ENCODE assay signal across 31 mouse cellular contexts in genomic region chrX:53757736-53758135, GRCm38 (mm10). TPM values are rescaled to one million over a fixed set of nuclear protein-coding genes. Genes with fewer than 3 reads are reported as not detected.
"Had no signal": no experiment of that assay in that cellular context is flagged by ENCODE, and none has a peak within 500 bp of the region (broad histone marks: within the 10 kb centered on the region; RNA-seq: fewer than 3 reads in every experiment).

Gene 1700013H16Rik (minus strand): TSS chrX:53757831.

- H3K4me2 ChIP-seq: heart, embryonic 11.5 days; heart, embryonic 13.5 days; heart, embryonic 15.5 days; hindbrain, embryonic 13.5 days; intestine, embryonic 15.5 days; kidney, embryonic 15.5 days; limb, embryonic 12.5 days; liver, embryonic 11.5 days; liver, embryonic 13.5 days had no signal

- H3K27ac ChIP-seq: heart, adult 2 months; heart, embryonic 13.5 days; heart, embryonic 15.5 days; hindbrain, embryonic 13.5 days; intestine, embryonic 15.5 days; kidney, embryonic 15.5 days; kidney, postnatal 0 days; layer of hippocampus, adult 2 months; left cerebral cortex, adult 2 months; limb, embryonic 10.5 days; limb, embryonic 12.5 days; liver, embryonic 13.5 days had no signal

- H3K9me3 ChIP-seq: heart, embryonic 15.5 days; hindbrain, embryonic 13.5 days; intestine, embryonic 15.5 days; kidney, embryonic 15.5 days; liver, embryonic 13.5 days had no signal

- H3K9ac ChIP-seq: heart, embryonic 13.5 days; heart, embryonic 15.5 days; hindbrain, embryonic 13.5 days; intestine, embryonic 15.5 days; kidney, embryonic 15.5 days; limb, embryonic 12.5 days; liver, embryonic 13.5 days had no signal

- ATAC-seq: hindbrain, embryonic 16.5 days; inflammation-experienced regulatory T-cells, adult 6 months; intestine, embryonic 15.5 days; intestine, postnatal 0 days had no signal

- H3K4me1 ChIP-seq: heart, embryonic 13.5 days; heart, embryonic 15.5 days; hindbrain, embryonic 13.5 days; intestine, embryonic 15.5 days; kidney, embryonic 15.5 days; limb, embryonic 10.5 days; limb, embryonic 12.5 days; liver, embryonic 13.5 days had no signal

- H3K36me3 ChIP-seq: heart, embryonic 13.5 days; heart, embryonic 15.5 days; hindbrain, embryonic 13.5 days; intestine, embryonic 15.5 days; kidney, embryonic 15.5 days; limb, embryonic 10.5 days; limb, embryonic 12.5 days; liver, embryonic 13.5 days had no signal

- H3K27me3 ChIP-seq: heart, embryonic 13.5 days; heart, embryonic 15.5 days; hindbrain, embryonic 13.5 days; intestine, embryonic 15.5 days; kidney, embryonic 15.5 days; limb, embryonic 12.5 days; liver, embryonic 13.5 days had no signal

- DNase-seq: gastrocnemius, postnatal 14 days; gastrocnemius, postnatal 36 days; heart, adult 11 months; heart, adult 2 months; heart, postnatal 14 days; heart, postnatal 36 days; kidney, adult 18-20 months; kidney, adult 9 months; kidney, postnatal 14 days; kidney, postnatal 36 days; liver; liver, embryonic 13.5 days had no signal

- H3K4me3 ChIP-seq: heart, adult 2 months; heart, embryonic 13.5 days; heart, embryonic 15.5 days; hindbrain, embryonic 13.5 days; intestine, embryonic 15.5 days; kidney, embryonic 15.5 days; layer of hippocampus, adult 2 months; left cerebral cortex, adult 2 months; limb, embryonic 10.5 days; limb, embryonic 12.5 days; liver, embryonic 13.5 days had no signal

RNA-seq across cellular contexts. Expression of gene 1700013H16Rik, which starts in this region (rescaled TPM):
- polyA plus RNA-seq: gonadal fat pad, adult 2 months; heart, adult 2 months; heart, embryonic 11.5 days; heart, embryonic 13.5 days; heart, embryonic 15.5 days; heart, postnatal 0 days; hindbrain, embryonic 11.5 days; hindbrain, embryonic 13.5 days; hindbrain, embryonic 16.5 days; inflammation-experienced regulatory T-cells, adult 6 months; kidney, embryonic 15.5 days; kidney, postnatal 0 days; limb, embryonic 10.5 days; limb, embryonic 12.5 days; limb, embryonic 14.5 days; liver, embryonic 11.5 days; liver, embryonic 13.5 days had no signal
